Mouse (Mus musculus): ENCODE measurements around the gene Fdxacb1.
A peak's percentile ranks its signal among the peaks of the same experiment; 100 is the strongest.

The Fdxacb1 gene

GRCm38 (mm10) chr9:50768107-50769002, at the start of gene Fdxacb1:
Gene Fdxacb1, plus strand, starts transcription at chr9:50768236.
- peak; percentile 93 for DNase-seq (ENCODE audit: extremely low read depth, low read depth)

GRCm38 (mm10) chr9:50718878-50719277, 49.2 kb upstream of the Fdxacb1 start:
- no peak for DNase-seq (ENCODE audit: extremely low read depth, low read depth)

DNA sequence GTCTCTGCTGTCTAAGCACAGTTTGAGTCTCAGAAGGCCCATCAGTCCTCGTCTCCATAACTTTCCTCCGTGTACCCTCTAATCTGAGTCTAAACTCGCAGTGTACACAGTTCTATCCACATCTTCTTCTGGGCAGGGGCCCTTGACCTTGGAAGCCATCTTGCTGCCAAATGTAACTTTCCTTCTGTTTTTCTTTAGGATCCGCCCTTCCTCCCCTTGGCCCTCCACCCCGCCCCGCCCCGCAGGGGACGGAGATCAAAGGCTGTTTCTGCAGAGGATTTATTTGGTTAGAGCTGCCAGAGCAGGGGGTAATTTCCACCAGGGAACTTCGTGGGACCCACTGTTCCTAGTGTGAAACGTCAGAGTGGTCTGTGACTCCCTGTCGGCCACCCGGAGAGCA, 47.0 kb upstream of the Fdxacb1 start:
- no peak for DNase-seq (ENCODE audit: extremely low read depth, low read depth)

DNA sequence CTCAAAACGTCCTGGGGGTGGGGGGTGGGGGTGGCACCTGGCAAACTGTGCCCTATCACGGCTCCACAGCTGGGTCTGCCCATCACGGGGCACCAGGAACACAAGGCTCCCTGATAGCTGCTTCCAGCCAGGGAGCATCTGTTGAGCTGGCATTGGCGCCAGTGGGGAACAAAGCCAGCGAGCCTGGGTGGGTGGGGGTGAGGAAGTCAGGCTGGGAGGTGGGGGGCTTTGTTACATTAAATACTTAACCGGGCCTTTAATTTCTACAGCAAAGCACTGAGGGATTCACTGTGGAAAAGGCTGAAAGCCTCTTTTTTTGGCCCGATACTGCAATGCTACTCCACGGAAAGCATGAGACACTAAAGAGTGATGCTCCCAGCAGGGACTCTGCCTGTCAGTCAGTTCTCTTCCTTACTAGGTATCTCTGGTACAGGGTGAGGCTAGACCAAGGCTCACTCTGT, 45.6 kb upstream of the Fdxacb1 start:
- DNase-seq (ENCODE audit: extremely low read depth, low read depth): no peak

DNA sequence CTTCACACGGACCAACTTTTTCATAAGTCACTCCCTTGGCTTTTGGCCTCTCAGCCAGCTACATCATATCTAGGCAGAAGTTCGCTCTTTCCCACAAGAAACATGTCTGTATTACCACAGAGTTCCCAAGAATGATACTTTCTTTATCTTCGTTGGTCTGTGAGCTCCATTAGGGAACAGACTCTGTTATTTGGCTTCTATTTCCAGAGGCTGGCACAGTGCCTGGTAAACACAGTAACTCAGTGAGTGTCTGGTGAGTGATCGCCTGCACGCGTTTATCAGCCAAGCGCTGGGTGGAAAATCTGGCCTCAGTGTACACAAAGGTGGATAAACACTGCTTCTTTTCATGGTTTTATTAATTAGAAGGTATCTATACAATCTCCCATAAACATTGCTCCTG, 44.6 kb upstream of the Fdxacb1 start:
- no peak for DNase-seq (ENCODE audit: extremely low read depth, low read depth)

- DNase-seq (ENCODE audit: extremely low read depth, low read depth): no peak
Observed at GRCm38 (mm10) chr9:50724147-50724546, 43.9 kb upstream of the Fdxacb1 start.

DNA sequence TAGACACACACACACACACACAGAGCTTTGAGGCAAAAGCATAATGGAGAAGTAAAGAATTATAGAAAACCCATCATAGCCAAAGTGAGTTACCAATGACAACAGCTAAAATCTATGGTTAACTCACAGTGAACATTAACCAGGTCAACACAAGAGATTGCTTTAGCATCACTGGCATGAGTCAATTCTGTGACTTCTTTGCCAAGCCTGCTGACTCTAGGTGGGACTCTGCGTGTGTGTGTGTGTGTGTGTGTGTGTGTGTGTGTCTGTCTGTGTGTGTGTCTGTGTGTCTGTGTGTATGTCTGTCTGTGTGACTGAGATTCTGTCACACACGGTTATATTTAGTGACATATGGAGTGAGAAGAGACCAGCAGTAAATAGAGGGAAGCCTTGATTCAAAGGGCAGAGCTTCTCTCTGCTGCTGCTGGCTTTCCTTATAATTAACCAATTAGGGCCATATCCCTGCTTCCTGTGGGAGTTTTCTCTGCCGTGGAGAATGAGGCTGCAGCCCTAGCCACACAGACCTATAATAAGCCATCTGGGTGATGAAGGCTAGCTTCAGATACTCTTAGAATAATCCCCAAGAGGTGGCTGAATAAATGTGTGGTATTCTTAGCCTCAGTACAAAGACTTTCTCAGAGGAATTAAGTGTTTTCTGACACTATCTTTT, 43.2 kb upstream of the Fdxacb1 start:
- DNase-seq (ENCODE audit: extremely low read depth, low read depth): no peak

GRCm38 (mm10) chr9:50725921-50726590, 42.0 kb upstream of the Fdxacb1 start:
- no peak for DNase-seq (ENCODE audit: extremely low read depth, low read depth)

DNA sequence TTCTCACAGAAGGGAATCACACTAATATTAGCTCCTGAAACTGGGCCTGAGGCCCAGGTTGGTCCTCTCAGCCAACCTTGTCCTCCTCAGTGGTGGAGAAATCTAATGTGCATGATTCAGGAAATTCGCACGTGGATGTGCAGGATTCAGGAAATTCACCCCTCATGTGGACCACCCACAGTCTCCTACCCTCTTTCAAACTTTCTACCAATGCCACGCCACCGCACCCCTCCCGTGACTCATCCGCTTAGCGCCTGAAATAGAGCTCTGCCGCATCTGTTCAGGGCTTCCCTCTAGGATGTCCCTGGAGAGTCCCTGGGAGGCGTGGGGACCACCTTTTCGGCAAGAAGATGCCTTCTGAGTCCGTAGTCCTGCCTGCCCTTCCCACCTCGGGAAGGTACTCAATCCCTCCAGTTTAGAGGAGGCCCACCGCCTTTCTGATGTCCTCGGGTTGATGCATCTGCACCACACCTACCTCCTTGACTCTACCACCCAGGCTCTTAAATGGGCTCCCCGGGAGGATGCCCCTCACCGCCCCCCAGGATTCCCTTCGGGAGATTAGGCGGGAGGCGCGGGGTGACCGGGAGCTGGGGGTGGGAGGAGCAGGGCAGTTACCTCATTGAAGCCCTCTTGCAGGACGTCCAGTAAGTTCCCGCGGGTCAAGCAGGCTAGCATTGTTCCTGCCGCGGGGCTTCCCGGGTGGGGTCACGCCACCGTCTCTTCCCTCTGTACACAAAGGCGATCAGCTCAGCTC, 40.7 kb upstream of the Fdxacb1 start:
- no peak for DNase-seq (ENCODE audit: extremely low read depth, low read depth)

- no peak for DNase-seq (ENCODE audit: extremely low read depth, low read depth)
Observed at GRCm38 (mm10) chr9:50727925-50728651, 39.9 kb upstream of the Fdxacb1 start.

DNA sequence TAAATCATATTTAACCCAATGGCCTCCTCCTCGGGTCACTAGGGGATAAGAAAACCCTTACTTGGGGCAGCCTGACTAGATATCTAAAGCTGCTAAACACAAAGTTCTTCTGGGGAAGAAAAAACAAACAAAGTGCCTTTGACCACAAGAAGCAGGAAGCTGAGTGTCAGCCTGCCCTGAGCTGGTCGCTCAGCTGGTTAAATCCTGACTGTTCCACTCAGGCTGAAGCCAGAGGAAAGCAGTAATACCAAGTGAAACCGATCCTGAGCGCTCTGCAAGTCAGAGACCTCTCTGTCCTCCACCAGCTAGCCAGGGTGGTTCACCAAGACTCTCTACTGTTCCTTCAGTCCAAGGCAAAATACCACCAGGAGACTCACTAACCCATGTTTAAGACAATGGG, 38.4 kb upstream of the Fdxacb1 start:
- DNase-seq (ENCODE audit: extremely low read depth, low read depth): no peak

GRCm38 (mm10) chr9:50732560-50732959, 35.5 kb upstream of the Fdxacb1 start:
- DNase-seq (ENCODE audit: extremely low read depth, low read depth): no peak

GRCm38 (mm10) chr9:50734989-50735388, 33.0 kb upstream of the Fdxacb1 start:
- peak; percentile 43 for DNase-seq (ENCODE audit: extremely low read depth, low read depth)

DNA sequence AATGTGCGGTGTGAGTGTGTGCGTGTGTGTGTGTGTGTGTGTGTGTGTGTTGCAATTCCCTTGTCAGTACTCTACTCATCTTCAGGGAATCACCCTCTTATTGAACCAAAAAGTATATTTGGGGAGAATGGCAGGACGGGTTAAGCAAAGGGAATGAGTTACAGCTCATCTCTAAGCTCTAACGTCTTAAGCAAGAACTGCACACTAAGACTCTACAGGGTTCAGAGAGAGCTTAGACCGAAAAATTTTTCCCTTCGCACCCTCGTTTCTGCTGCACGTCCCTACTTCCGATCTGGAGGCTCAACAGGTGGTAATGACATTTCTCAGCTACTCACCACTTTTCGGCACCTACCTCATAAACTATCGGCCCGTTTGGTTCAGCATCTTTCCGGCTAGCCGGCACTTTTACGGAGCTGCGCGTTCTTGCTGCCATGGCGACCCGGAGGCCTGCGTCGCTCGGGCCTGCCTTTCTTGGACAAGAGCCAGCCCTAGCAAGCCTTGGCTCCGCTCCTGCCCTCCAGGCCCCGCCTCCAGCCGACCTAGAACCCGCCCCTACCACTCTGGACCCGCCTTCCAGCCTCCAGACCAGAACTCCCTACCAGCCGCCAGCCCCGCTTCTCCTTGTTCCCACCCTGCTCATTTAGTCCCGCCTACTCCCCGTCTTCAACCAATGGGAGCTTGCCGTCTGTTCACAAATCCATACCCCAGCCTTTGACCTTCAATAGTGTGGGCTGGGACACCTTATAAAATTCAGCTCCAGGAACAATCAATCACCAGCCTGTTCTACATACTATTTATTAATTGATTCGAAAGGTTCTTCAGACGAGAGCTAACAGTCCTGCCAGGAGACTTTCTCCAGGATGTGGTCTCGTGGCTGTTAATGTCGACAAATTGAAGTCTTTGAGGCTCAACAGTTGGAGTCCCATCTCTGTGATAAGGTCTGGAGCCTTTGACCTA, 28.8 kb upstream of the Fdxacb1 start, which contains the start of gene Dixdc1:
Gene Dixdc1 (minus strand): TSS at position 604 of the 957 bp plus-strand sequence.
- DNase-seq (ENCODE audit: extremely low read depth, low read depth): peak; percentile 77

DNA sequence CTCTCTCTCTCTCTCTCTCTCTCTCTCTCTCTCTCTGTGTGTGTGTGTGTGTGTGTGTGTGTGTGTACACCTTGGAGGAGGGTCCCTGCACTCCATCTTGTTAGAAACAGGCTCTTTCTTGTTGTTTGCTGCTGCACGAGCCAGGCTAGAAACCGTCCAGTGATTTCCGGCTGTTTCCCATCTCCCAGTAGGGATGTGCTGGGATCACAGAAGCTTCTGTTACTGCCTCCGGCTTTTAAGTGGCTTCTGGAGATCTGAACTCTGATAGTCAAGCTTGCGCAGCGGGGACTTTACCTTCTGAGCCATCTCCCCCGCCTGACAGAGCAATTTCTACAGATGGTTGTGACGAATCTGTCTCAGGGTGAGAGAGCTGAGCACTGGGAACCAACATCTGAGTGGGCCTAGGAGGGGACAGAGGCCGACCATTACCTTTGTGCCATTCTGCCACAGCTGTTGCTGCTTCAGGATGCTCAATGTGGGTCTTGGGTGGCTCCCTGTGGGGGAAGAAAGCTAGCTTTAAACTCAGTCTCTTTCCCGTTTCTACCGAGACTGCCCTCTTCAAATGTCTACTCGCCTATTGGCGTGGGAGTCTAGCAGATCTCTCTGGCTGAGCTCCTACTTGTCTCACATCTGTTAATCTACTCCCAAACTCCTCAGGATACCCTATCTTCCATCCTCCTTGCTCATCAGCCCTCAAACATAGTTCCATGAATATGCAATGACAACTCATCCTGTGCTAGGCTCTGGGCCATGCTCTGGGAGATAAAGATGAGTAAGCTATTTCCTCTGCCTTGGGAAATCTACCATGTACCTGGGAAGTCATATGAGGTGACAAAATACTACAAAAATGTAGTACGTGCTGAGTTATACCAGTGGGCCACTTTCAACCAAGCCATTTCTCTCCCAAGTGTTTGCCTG, 26.9 kb upstream of the Fdxacb1 start:
- DNase-seq (ENCODE audit: extremely low read depth, low read depth): no peak

GRCm38 (mm10) chr9:50742261-50742660, 25.8 kb upstream of the Fdxacb1 start:
- DNase-seq (ENCODE audit: extremely low read depth, low read depth): no peak

- no peak for DNase-seq (ENCODE audit: extremely low read depth, low read depth)
Observed at GRCm38 (mm10) chr9:50742744-50743143, 25.3 kb upstream of the Fdxacb1 start.

- DNase-seq (ENCODE audit: extremely low read depth, low read depth): no peak
Observed at GRCm38 (mm10) chr9:50745806-50746205, 22.2 kb upstream of the Fdxacb1 start.
